Mouse (Mus musculus) left cerebral cortex, adult 2 months (tissue): Measurements from ENCODE around the gene Rcsd1. TPM values are rescaled to one million over a fixed set of nuclear protein-coding genes. Genes with fewer than 3 reads are reported as not detected.
"Not testable (repeated sequence)": the region's sequence is repeated elsewhere in the genome, so short reads cannot be mapped to it uniquely, and the experiment has no call there.

Experiments
- DNase-seq, 2 experiments: peaks; one replicate each; pipeline ENCODE4 v3.0.0; 2021 to 2022; ENCODE audit warnings: low spot score in 2 of 2, mixed read lengths in 1 of 2; ENCODE audit errors: extremely low spot score in 1 of 2
- H3K27ac ChIP-seq: fragments of 200-600 bp; 2 replicates; pipeline ENCODE4 v1.8.1; 2022
- H3K4me3 ChIP-seq: fragments of 200-600 bp; 2 replicates; pipeline ENCODE4 v1.8.1; 2022
- CTCF ChIP-seq: fragments of 200-600 bp; IDR thresholded peaks from 2 replicates; pipeline ENCODE4 v1.8.1; 2022; ENCODE audit warnings: antibody characterized with exemption, mild to moderate bottlenecking, moderate library complexity
- intact Hi-C: fragments of 180-260 bp; cut with DNase I; formaldehyde crosslinking; loops from one replicate; pipeline ENCODE4 v1.15.1; 2025
- total RNA-seq, 2 experiments: library from RNA; stranded (reverse); gene quantifications; 2 replicates each; pipeline ENCODE4 v1.2.3; 2021

Gene Rcsd1
- total RNA-seq, 2 experiments from 2014 or later: 4.9 to 5.8 TPM

GRCm38 (mm10) chr1:165682056-165682853 is 27.3 kb downstream of the Rcsd1 start:
- intact Hi-C loops: no loop called here
- DNase-seq: no peak
- H3K4me3 ChIP-seq: no peak overlapping the region
- H3K27ac ChIP-seq: no peak overlapping the region
- TF ChIP-seq CTCF: no peak

GRCm38 (mm10) chr1:165681045-165681794 is 28.3 kb downstream of the Rcsd1 start:
- intact Hi-C loops: no loop called here
- H3K4me3 ChIP-seq: no peak overlapping the region
- no peak overlapping the region for H3K27ac ChIP-seq
- TF ChIP-seq CTCF: peak; percentile 24
- DNase-seq: no peak

GRCm38 (mm10) chr1:165680086-165680485 is 29.5 kb downstream of the Rcsd1 start:
- intact Hi-C loops, DNase-seq, H3K27ac ChIP-seq, H3K4me3 ChIP-seq: not testable (repeated sequence)

DNA sequence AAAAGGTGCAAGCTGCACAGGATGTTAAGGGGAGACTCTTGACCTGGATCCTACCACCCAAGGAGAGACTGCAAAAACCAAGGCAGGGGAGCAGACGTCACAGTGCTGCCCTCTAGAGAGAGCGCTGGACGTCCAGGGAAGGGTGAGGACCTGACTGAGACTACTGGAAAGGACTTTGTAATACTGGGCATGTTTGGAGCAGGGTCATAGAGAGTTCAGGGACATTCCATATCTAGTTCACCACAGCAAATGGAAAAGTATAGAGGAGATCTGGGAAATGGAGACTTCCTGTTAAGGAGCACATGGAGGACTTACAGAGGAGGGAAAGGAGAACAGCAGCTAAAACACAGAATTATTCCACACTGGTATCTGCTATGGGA is 29.9 kb downstream of the Rcsd1 start:
- DNase-seq: no peak
- no peak for TF ChIP-seq CTCF
- Histone ChIP-seq H3K4me3 (no peak overlapping the region), H3K27ac (no peak overlapping the region)
- intact Hi-C loops: no loop called here

GRCm38 (mm10) chr1:165678861-165679617 is 30.5 kb downstream of the Rcsd1 start:
- TF ChIP-seq CTCF: peak; percentile 24
- intact Hi-C loops: no loop called here
- Histone ChIP-seq H3K27ac (no peak overlapping the region), H3K4me3 (no peak overlapping the region)
- no peak for DNase-seq

GRCm38 (mm10) chr1:165677558-165677957 is 32.0 kb downstream of the Rcsd1 start:
- DNase-seq: no peak
- no peak for TF ChIP-seq CTCF
- no peak overlapping the region for H3K4me3 ChIP-seq
- H3K27ac ChIP-seq: no peak overlapping the region
- intact Hi-C loops: no loop called here

- Histone ChIP-seq H3K27ac (no peak overlapping the region), H3K4me3 (no peak overlapping the region)
- intact Hi-C loops: no loop called here
- TF ChIP-seq CTCF: no peak
- no peak for DNase-seq
These were observed 32.6 kb downstream of the Rcsd1 start for GRCm38 (mm10) chr1:165676993-165677392.

DNA sequence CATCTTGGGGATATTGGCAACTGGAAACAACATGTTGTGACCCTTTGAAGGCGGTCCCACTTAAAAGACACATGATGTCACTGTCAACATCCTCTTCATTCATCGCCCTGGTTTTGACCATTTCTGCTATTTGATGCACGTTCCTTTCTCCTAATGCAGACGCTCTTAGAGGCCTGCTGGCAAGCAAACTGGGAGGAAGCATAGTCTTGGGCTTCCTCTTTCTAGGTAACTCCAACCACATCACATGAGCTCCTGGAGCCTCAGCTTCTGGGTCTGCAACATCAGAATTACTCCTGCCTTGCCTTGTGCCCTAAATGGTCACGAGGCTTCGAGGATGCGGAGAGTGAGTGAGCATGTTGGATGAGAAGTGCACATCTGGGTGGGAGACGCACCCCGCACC is 34.4 kb downstream of the Rcsd1 start:
- Histone ChIP-seq H3K4me3 (no peak overlapping the region), H3K27ac (no peak overlapping the region)
- no peak for TF ChIP-seq CTCF
- DNase-seq: no peak
- intact Hi-C loops: no loop called here

GRCm38 (mm10) chr1:165672355-165672754 is 37.2 kb downstream of the Rcsd1 start:
- intact Hi-C loops: no loop called here
- Histone ChIP-seq H3K4me3 (no peak overlapping the region), H3K27ac (no peak overlapping the region)
- DNase-seq: no peak
- peak; percentile 7 for TF ChIP-seq CTCF

DNA sequence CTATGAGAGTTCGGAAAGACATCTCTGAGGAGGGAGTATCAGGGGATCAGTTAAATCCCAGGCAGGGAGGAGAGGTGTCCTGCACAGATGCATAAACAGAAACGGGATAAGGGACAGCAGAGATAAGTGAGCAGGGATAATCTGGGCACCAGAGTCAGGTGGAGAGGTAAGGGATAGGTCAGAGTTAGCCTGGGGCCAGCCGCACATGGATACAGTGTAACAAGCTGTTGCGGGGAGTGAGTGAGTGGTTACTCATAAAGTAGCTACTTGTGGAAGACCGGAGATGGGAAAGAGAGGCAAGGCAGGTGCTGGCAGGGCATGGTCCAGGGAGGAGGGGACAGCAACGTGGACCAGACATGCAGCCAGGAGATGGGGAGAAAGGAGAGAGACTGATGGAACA is 39.5 kb downstream of the Rcsd1 start:
- no peak for TF ChIP-seq CTCF
- DNase-seq: no peak

GRCm38 (mm10) chr1:165668904-165669303 is 40.7 kb downstream of the Rcsd1 start:
- intact Hi-C loops: no loop called here
- H3K4me3 ChIP-seq: no peak overlapping the region
- no peak for TF ChIP-seq CTCF
- no peak overlapping the region for H3K27ac ChIP-seq
- DNase-seq: no peak

More for the DNA sequence above, 39.5 kb downstream of the Rcsd1 start:
- intact Hi-C loops: no loop called here
- Histone ChIP-seq H3K4me3 (no peak overlapping the region), H3K27ac (no peak overlapping the region)

DNA sequence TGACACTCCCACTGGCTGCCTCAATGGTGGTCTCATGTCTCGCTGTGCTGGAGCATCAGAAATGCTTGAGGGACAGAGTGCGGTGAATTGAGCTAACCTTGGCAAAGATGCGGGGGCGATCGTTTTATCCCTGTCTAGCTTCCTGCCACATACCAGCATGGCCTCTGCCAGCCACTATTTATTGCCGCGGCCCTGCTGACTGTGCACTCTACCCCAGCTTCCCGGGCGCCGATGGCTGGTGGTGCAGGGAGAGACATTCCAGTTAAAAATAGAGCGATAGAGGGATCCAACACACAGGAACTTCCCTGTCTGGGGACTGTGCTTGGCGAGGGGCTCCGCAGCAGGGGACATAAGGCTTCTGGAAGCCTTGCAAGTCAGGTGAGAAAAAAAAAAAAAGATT is 42.2 kb downstream of the Rcsd1 start:
- Histone ChIP-seq H3K27ac (no peak overlapping the region), H3K4me3 (no peak overlapping the region)
- DNase-seq: no peak
- intact Hi-C loops: no loop called here
- no peak for TF ChIP-seq CTCF
